Mouse (Mus musculus) thymus, adult 2 months (tissue): ENCODE data around the gene Actl7a.

ENCODE experiments used
- CTCF ChIP-seq: fragments of 200-500 bp; IDR thresholded peaks from 2 replicates; pipeline ENCODE4 v1.5.1; 2012; ENCODE audit warnings: mild to moderate bottlenecking, control low read depth, low read length, moderate library complexity, borderline replicate concordance; ENCODE audit not compliant: control insufficient read depth, poor library complexity, insufficient read depth; ENCODE audit errors: extremely low read depth
- POLR2A ChIP-seq: fragments of 200-500 bp; IDR thresholded peaks from 2 replicates; pipeline ENCODE4 v1.6.1; 2012; ENCODE audit warnings: mild to moderate bottlenecking, low read length, control low read depth, moderate library complexity; ENCODE audit not compliant: control insufficient read depth, poor library complexity, insufficient read depth; ENCODE audit errors: extremely low read depth

GRCm38 (mm10) chr4:56717932-56718331, 25.3 kb upstream of the Actl7a start:
- TF ChIP-seq CTCF (no peak), POLR2A (no peak)
